Mouse (Mus musculus): Measurements from ENCODE around the gene Srarp.
A peak's percentile ranks its signal among the peaks of the same experiment; 100 is the strongest.

Srarp gene

DNA sequence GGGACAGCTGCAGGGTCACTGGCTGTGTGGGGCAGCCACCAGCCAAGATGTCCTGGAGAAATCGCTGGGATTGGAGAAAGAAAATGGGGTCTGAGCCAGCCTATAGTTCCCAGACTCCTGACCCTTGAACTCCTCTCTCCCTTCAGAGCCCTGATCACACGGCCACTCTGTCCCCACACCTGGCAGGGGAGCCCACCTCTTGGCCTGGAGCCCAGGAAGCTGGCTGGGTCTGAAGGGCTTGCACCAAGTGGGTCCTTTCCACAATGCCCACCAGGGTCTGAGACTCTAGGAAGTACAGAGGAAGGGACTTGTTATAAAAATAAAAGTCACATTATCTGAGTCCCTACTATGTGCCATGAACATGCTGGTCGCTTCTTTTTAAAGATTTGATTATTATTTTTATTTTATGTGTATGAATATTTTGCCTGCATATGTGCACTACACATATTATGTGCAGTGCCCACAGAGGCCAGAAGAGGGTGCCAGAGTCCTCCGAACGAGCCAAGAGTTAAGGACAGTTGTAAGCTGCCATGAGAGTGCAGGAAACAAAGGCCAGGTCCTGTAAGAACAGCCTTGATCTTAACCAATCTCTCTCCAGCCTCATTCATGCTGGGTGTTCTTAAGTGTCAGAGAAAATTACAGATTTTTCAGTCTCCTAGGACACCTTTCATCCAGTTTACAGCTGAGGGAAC is 48.7 kb downstream of the Srarp start:
- DNase-seq, result peak; percentile 83 to 92

- no peak for DNase-seq
Measured at GRCm38 (mm10) chr4:141386150-141386549, 49.8 kb downstream of the Srarp start.

DNA sequence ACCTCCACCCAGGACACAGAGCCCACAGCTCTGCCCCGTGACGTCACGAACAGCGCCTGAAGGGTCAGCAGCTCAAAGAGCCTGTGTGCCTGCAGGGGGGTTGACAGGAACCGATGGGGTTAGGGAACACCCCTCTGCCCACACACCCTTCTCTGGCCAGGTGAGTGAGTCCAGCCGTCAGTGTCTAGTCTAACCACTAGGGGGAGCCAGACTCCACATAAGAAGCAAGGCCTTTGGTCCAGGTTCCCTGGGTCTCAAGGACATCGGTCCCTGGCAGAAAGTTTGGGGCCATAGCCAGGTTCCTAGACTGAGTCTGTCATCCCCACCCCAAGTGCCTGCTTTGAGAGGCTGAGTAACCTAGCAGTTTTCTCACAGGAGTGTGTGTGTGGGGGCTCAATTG is 50.6 kb downstream of the Srarp start:
- DNase-seq, result peak; percentile 55 to 74
